Mouse (Mus musculus) liver, postnatal 0 days (tissue): ENCODE measurements at regions not wholly inside any gene's neighbourhood (a gene's known extent, or its start where the extent isn't known, plus 50 kb on each side); places are given as distances from the start of the nearest gene placed in this dataset.

Source experiments
- ATAC-seq: fragments of 200-750 bp; cut with Nextera tagmentation; 2 replicates; pipeline ENCODE4 v1.8.0; 2017; ENCODE audit warnings: mild to moderate bottlenecking, moderate library complexity
- DNase-seq: peaks from one replicate; pipeline ENCODE4 v3.0.0-alpha.2; 2016
- H3K27ac ChIP-seq: fragments of 300-500 bp; sonication (generic); 2 replicates; pipeline ENCODE4 v1.5.1; 2014; ENCODE audit warnings: antibody characterized with exemption, moderate library complexity, mild to moderate bottlenecking, low read depth
- H3K27me3 ChIP-seq: fragments of 300-500 bp; sonication (generic); 2 replicates; pipeline ENCODE4 v1.6.1; 2014; ENCODE audit warnings: low read length, control low read depth, mixed read lengths; ENCODE audit not compliant: insufficient read depth
- H3K36me3 ChIP-seq: fragments of 300-500 bp; sonication (generic); replicated peaks from 2 replicates; pipeline ENCODE4 v1.6.1; 2014; ENCODE audit warnings: mild to moderate bottlenecking, control low read depth, low read length, moderate library complexity, mixed read lengths; ENCODE audit not compliant: insufficient read depth
- H3K4me1 ChIP-seq: fragments of 300-500 bp; sonication (generic); 2 replicates; pipeline ENCODE4 v1.6.1; 2014; ENCODE audit warnings: antibody characterized with exemption, mild to moderate bottlenecking, control low read depth; ENCODE audit not compliant: insufficient read depth
- H3K4me2 ChIP-seq: fragments of 300-500 bp; sonication (generic); 2 replicates; pipeline ENCODE4 v1.6.1; 2014; ENCODE audit warnings: low read depth, mild to moderate bottlenecking, low read length, moderate library complexity, mixed read lengths
- H3K4me3 ChIP-seq: fragments of 300-500 bp; sonication (generic); 2 replicates; pipeline ENCODE4 v1.5.1; 2014; ENCODE audit warnings: low read depth, low read length
- H3K9ac ChIP-seq: fragments of 300-500 bp; sonication (generic); replicated peaks from 2 replicates; pipeline ENCODE4 v1.6.1; 2014; ENCODE audit warnings: mild to moderate bottlenecking, moderate library complexity
- H3K9me3 ChIP-seq: fragments of 300-500 bp; sonication (generic); 2 replicates; pipeline ENCODE4 v1.6.1; 2016; ENCODE audit warnings: mild to moderate bottlenecking, control low read depth, low read length, mixed read lengths
- CTCF ChIP-seq: sonication (generic); IDR thresholded peaks from 2 replicates; pipeline ENCODE4 v1.5.1; 2016; ENCODE audit warnings: antibody characterized with exemption, low read depth
- EP300 ChIP-seq: IDR thresholded peaks from 2 replicates; pipeline ENCODE4 v1.6.1; 2016; ENCODE audit warnings: antibody characterized with exemption, low read depth, mild to moderate bottlenecking
- WGBS: fragments of 180-500 bp; shearing (Covaris S2); extraction: QIAGEN DNeasy Blood & Tissue Kit; methylation state at CpG from one replicate; pipeline ENCODE4 v1.1.7; 2014; ENCODE audit not compliant: insufficient replicate concordance; 5-methylcytosine and 5-hydroxymethylcytosine counted together

DNA sequence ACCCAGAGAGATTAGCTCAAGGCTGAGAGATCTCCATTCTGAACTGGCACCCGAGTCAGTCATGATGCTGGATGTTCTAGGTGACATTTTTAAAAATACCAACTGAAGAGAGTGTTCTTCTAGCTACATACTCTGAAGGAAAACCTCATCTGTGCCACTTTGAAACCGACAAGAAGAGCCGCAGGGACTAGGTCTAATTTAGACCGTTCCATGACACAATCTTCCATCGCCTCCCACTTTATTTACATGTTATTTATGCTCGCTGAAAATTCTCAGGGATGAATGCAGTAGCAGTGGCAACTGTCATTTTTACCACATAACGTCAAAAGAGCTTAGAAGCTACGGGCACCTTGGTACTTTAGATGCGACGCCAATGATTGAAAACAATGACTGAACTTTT lies 514.1 kb upstream of the Gm10131 start:
- WGBS: 84% methylated on average over 10 of the region's 10 CpGs
- Histone ChIP-seq H3K36me3 (no peaks in the 10 kb centered on the region), H3K4me3 (no peak overlapping the region), H3K9ac (no peak overlapping the region), H3K9me3 (no peaks in the 10 kb centered on the region), H3K4me2 (no peak overlapping the region), H3K27me3 (no peaks in the 10 kb centered on the region), H3K4me1 (peaks cover 5% of the 10 kb centered on the region; the same call in 1 of the 2 replicates), H3K27ac (no peak overlapping the region)
- TF ChIP-seq CTCF (no peak), EP300 (no peak)
- DNase-seq (no peak), ATAC-seq (no peak)

DNA sequence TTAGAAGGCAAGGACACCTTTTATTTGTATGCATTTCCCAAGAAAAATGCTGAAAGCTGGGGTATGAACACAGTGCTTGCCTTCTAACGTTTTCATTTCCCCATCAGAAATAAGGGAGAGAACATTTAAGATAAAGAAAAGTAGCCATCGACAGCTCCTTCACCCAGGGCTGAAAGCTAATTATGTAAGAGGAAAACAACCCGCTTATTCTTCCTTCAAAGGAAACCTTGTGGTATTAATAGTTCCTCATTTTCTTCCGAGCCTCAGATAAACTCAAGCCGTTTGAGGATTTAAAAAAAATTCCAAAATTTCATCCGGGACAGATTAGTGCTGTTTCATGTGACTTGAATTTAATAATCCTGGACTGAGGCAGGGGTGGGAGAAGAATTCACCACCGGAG lies 512.2 kb upstream of the Gm10131 start:
- H3K4me3 ChIP-seq: no peak overlapping the region
- no peaks in the 10 kb centered on the region for H3K9me3 ChIP-seq
- H3K4me2 ChIP-seq: no peak overlapping the region
- no peaks in the 10 kb centered on the region for H3K36me3 ChIP-seq
- DNase-seq (no peak), ATAC-seq (no peak)
- H3K27me3 ChIP-seq: no peaks in the 10 kb centered on the region
- no peak for TF ChIP-seq EP300
- no peak for TF ChIP-seq CTCF
- no peak overlapping the region for H3K27ac ChIP-seq
- peaks cover 5% of the 10 kb centered on the region; the same call in 1 of the 2 replicates for H3K4me1 ChIP-seq
- no peak overlapping the region for H3K9ac ChIP-seq
- 23% methylated on average over 7 of the region's 7 CpGs for WGBS

DNA sequence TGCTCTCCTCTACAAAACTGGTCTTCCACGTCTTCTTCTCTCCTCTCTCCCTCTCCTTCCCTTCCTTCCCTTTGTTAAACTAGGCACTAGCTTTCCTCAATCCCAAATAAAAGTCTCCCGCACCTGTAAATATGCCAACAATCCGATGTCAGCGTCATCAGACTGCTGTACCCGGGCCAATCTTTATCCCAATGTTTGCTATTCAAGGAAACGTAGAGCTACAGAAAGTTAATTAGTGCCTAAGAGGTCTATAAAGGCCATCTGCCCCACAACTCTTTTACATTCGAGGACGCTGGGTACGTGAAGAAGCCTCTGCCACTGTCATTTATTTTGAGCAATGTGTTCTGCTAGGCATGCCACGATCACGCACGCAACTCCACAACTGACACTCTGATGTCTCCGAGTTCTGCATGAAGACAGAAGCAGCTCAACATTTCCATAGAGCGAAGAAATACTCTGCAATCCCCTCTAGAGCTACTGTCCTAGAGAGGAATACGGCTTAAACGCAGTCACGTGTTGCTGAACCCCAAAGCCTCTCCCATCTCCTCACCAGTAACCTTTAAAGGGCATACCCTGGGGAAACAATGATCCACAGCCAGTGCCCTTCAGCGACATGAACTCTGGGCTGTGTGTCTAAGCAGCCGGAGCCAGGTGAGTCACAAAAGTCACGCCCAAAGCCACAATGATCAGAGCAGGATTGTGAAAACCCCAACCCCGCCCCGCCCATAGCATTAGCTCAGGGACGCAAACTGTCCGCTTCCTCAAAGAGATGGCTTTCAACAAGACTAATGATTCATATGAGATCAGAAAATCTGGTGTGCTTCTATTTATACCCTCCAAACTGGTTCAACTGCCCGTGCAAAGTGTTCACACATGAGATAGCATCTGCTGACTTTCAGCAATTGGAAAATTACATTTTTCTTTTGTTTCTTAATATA lies 510.9 kb upstream of the Gm10131 start:
- peak; percentile 77 for DNase-seq
- H3K9me3 ChIP-seq: no peaks in the 10 kb centered on the region
- ATAC-seq: peak; percentile 97
- no peaks in the 10 kb centered on the region for H3K36me3 ChIP-seq
- peaks cover 5% of the 10 kb centered on the region; the same call in 1 of the 2 replicates for H3K4me1 ChIP-seq
- TF ChIP-seq EP300 (0 out of 2 replicates have a peak, but pooled peaks have one; percentile 12), CTCF (no peak)
- no peak overlapping the region for H3K9ac ChIP-seq
- peak overlapping the region; percentile 56 for H3K4me2 ChIP-seq
- H3K27ac ChIP-seq: peak overlapping the region; percentile 73
- no peaks in the 10 kb centered on the region for H3K27me3 ChIP-seq
- H3K4me3 ChIP-seq: no peak overlapping the region
- WGBS: 45% methylated on average over 25 of the region's 25 CpGs

DNA sequence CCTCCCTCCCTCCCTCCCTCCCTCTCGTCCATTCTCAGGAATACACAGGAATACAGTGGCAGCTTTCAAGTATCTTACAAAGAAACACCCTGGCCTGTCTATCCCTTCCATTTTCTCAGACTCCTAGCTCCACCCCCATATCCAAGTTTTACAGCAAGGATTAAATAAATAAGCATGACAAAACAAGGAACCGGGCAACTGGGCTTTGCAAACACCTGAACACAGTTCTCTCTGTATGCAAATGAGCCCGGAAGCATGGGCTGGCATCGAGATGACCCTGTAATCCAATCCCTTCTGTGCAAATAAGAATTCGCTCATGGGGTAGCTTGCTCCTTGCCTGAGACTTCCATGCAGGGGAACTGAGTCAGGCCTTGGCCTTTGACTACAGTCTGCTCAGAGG lies 506.5 kb upstream of the Gm10131 start:
- H3K9me3 ChIP-seq: no peaks in the 10 kb centered on the region
- H3K27ac ChIP-seq: no peak overlapping the region
- H3K4me2 ChIP-seq: no peak overlapping the region
- H3K9ac ChIP-seq: no peak overlapping the region
- H3K27me3 ChIP-seq: no peaks in the 10 kb centered on the region
- H3K36me3 ChIP-seq: no peaks in the 10 kb centered on the region
- WGBS: 50% methylated on average over 4 of the region's 5 CpGs
- TF ChIP-seq CTCF (no peak), EP300 (no peak)
- DNase-seq: no peak
- ATAC-seq: no peak
- no peak overlapping the region for H3K4me3 ChIP-seq
- peaks cover 5% of the 10 kb centered on the region; the same call in 1 of the 2 replicates for H3K4me1 ChIP-seq

DNA sequence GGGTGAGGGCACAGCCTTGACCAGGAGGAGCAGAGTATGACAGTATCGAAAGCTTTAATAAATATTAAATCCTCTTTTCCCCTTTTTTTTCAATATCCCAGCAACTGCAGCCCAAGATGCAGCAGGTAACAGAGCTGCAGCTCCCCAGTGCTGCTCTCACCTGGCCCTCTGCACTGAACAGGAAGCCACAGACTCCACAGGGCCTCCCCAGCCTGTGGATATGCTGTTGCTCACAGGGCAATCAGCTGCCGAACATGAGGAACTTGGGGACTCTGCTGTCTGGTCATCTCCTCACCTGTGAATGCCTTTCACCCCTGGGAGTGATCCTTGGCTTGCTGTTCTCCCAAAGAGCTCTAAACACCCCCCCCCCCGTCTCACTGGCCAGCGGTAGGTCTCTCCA lies 503.4 kb upstream of the Gm10131 start:
- TF ChIP-seq EP300 (no peak), CTCF (no peak)
- Histone ChIP-seq H3K9ac (no peak overlapping the region), H3K27me3 (no peaks in the 10 kb centered on the region), H3K4me3 (no peak overlapping the region), H3K27ac (no peak overlapping the region), H3K36me3 (no peaks in the 10 kb centered on the region), H3K4me1 (no peaks in the 10 kb centered on the region), H3K9me3 (no peaks in the 10 kb centered on the region; the same call in 1 of the 2 replicates), H3K4me2 (no peak overlapping the region)
- no peak for DNase-seq
- ATAC-seq: no peak
- 59% methylated on average over 4 of the region's 4 CpGs for WGBS

DNA sequence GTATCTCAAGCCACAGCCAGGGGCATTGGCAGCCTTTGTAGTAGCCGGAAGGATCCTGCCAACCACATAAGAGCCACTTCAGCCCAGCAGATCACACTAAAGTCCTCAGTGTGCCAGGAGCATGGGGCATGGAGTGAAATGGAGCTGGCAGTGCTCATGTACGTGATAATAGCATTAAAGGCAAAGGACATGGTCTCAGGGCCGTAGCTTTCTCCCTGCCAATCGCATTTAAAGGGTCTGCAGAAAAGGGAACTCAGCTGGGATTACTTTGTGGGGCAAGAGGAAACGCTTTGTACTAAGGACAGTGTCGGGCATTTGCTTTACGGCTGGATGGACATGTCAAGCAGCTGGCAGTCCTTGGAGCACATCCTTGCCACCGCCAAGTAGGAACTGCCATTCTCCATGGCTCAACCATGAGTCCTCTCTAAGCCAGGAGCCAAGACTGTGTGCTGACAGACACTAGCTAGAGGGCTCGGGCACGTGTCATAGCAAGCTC lies 502.5 kb upstream of the Gm10131 start:
- whole genome bisulfite sequencing: 50% methylated on average over 10 of the region's 10 CpGs
- H3K27me3 ChIP-seq: no peaks in the 10 kb centered on the region
- no peaks in the 10 kb centered on the region; the same call in 1 of the 2 replicates for H3K9me3 ChIP-seq
- no peaks in the 10 kb centered on the region for H3K36me3 ChIP-seq
- H3K4me2 ChIP-seq: no peak overlapping the region
- no peak for ATAC-seq
- TF ChIP-seq EP300 (no peak), CTCF (no peak)
- H3K27ac ChIP-seq: no peak overlapping the region
- no peak for DNase-seq
- no peak overlapping the region for H3K9ac ChIP-seq
- no peaks in the 10 kb centered on the region for H3K4me1 ChIP-seq
- H3K4me3 ChIP-seq: no peak overlapping the region
